Mouse (Mus musculus) myocyte (in vitro differentiated cells): ENCODE data around the gene Drc7. TPM values are rescaled to one million over a fixed set of nuclear protein-coding genes. Genes with fewer than 3 reads are reported as not detected.
A peak's percentile ranks its signal among the peaks of the same experiment; 100 is the strongest.

ENCODE experiments used
- H3K27me3 ChIP-seq: one replicate; pipeline ENCODE4 v1.6.1; 2011; ENCODE audit not compliant: control insufficient read depth, insufficient read depth, insufficient read length
- H3K36me3 ChIP-seq: one replicate; pipeline ENCODE4 v1.6.1; 2011; ENCODE audit not compliant: control insufficient read depth, insufficient read depth
- H3K4me2 ChIP-seq: one replicate; pipeline ENCODE4 v1.6.1; 2011; ENCODE audit warnings: low read depth, control low read depth
- H3K4me3 ChIP-seq: one replicate; pipeline ENCODE4 v1.5.1; 2011; ENCODE audit warnings: mild to moderate bottlenecking, control low read depth, moderate library complexity
- H3K79me2 ChIP-seq: one replicate; pipeline ENCODE4 v1.6.1; 2011; ENCODE audit not compliant: control insufficient read depth, insufficient read depth
- H3ac ChIP-seq: one replicate; pipeline ENCODE4 v1.6.1; 2011; ENCODE audit not compliant: control insufficient read depth, insufficient read length
- CEBPB ChIP-seq: IDR thresholded peaks from 2 replicates; pipeline ENCODE4 v1.6.1; 2011; ENCODE audit warnings: mild to moderate bottlenecking, moderate library complexity; ENCODE audit not compliant: poor library complexity, insufficient read depth, severe bottlenecking
- E2F4 ChIP-seq: IDR thresholded peaks from one replicate; pipeline ENCODE4 v1.6.1; 2011; ENCODE audit warnings: mild to moderate bottlenecking, control low read depth, moderate library complexity; ENCODE audit not compliant: insufficient read depth
- MAX ChIP-seq: IDR thresholded peaks from one replicate; pipeline ENCODE4 v1.6.1; 2011; ENCODE audit warnings: low read depth, mild to moderate bottlenecking, control low read depth
- MYOD1 ChIP-seq, 3 experiments: IDR thresholded peaks; one replicate each; pipeline ENCODE4 v1.6.1; 2011; ENCODE audit warnings: control low read depth in 2 of 3, low read depth in 2 of 3, mild to moderate bottlenecking in 2 of 3, moderate library complexity in 1 of 3; ENCODE audit not compliant: insufficient read length in 2 of 3, control insufficient read depth in 1 of 3
- MYOG ChIP-seq, 3 experiments: IDR thresholded peaks; one replicate each; pipeline ENCODE4 v1.6.1; 2011; ENCODE audit warnings: control low read depth in 2 of 3, low read depth in 2 of 3, mild to moderate bottlenecking in 2 of 3; ENCODE audit not compliant: insufficient read length in 2 of 3, control insufficient read depth in 1 of 3, insufficient read depth in 1 of 3
- POLR2A ChIP-seq: IDR thresholded peaks from one replicate; pipeline ENCODE4 v1.6.1; 2011; ENCODE audit warnings: low read depth, mild to moderate bottlenecking, control low read depth, moderate library complexity; ENCODE audit not compliant: insufficient read length
- POLR2AphosphoS2 ChIP-seq: IDR thresholded peaks from one replicate; pipeline ENCODE4 v1.6.1; 2011; ENCODE audit warnings: low read depth, control low read depth; ENCODE audit not compliant: insufficient read length
- REST ChIP-seq: IDR thresholded peaks from one replicate; pipeline ENCODE4 v1.6.1; 2011; ENCODE audit warnings: mild to moderate bottlenecking, control low read depth, moderate library complexity; ENCODE audit not compliant: insufficient read depth, insufficient read length
- SRF ChIP-seq: IDR thresholded peaks from one replicate; pipeline ENCODE4 v1.6.1; 2011; ENCODE audit warnings: low read depth; ENCODE audit not compliant: control insufficient read depth, insufficient read length
- TCF12 ChIP-seq: IDR thresholded peaks from one replicate; pipeline ENCODE4 v1.6.1; 2011; ENCODE audit warnings: mild to moderate bottlenecking, control low read depth; ENCODE audit not compliant: poor library complexity, insufficient read depth, severe bottlenecking
- TCF3 ChIP-seq: IDR thresholded peaks from one replicate; pipeline ENCODE4 v1.6.1; 2011; ENCODE audit warnings: low read depth, control low read depth; ENCODE audit not compliant: insufficient read length
- USF1 ChIP-seq: IDR thresholded peaks from one replicate; pipeline ENCODE4 v1.6.1; 2011; ENCODE audit warnings: low read depth, mild to moderate bottlenecking, control low read depth, moderate library complexity
- polyA plus RNA-seq: library from polyadenylated mRNA; unstranded; fragments of >200 nt; fragmentation: generic; extraction: Trizol; gene quantifications from one replicate; pipeline ENCODE4 v1.2.1, GENCODE M21; 2012; ENCODE audit warnings: missing spikeins

Drc7 gene
- polyA plus RNA-seq, 1 experiment = 0.02 TPM

DNA sequence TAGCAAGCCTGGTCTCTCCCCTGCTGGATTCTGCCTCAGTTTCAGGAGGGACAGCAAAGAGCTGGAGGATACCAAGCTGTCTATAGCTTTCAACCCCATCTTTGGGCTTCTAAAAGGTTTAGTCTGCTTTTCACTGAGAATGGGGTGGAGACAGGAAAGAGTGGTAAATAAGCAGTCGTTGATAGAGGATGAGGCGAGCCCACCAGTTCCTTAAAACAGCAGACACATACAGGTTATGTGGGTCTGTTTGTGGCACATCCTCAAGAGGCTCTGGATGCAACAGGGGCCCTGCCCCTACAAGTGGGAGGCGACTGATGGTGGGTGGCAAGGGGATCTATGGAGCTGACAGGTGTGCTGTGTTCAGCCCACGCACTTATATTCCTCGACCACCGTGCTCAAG lies 3.8 kb downstream of the Drc7 start:
- TF ChIP-seq CEBPB (no peak), POLR2AphosphoS2 (no peak), SRF (no peak), USF1 (no peak)
- H3K27me3 ChIP-seq = no peaks in the 10 kb centered on the region

DNA sequence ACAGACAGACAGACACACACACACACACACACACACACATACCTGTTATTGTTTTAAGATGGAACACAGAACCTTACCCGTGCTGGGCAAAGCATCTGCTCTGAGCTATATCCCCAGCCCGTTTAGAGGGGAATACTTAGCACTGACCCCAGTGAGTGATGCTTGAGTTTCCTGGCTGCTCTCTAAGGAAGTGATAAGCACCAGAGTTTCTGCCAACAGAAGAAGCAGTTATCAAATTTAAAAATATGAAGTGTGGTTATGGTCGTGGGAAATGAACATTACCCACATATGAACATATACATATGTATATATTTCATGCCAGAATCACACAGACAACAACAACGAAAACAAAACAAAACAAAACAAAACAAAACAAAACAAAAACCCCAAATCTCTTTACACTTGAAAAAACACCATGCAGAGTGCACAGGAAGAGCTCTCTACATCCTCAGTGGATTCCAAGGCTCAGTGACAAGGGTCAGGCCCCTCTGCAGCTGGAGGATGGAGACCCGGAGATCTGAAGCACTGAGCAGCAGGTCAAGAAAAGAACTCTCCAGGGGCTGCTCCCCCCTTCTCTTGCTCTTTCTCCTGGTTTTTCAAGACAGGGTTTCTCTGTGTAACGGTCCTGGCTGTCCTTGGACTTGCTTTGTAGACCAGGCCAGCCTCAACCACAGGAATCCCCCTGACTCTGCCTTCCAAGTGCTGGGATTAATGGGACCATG lies 5.1 kb downstream of the Drc7 start:
- Histone ChIP-seq H3K27me3 (no peaks in the 10 kb centered on the region), H3K4me2 (no peak overlapping the region), H3ac (no peak overlapping the region), H3K36me3 (no peaks in the 10 kb centered on the region), H3K79me2 (no peaks in the 10 kb centered on the region), H3K4me3 (no peak overlapping the region)
- TF ChIP-seq MYOD1 (IDR thresholded peaks at IDR 0.05; ENCODE audit: control insufficient read depth in 1 of 3, insufficient read length in 2 of 3, low read depth in 2 of 3) (no peak), E2F4 (no peak), USF1 (no peak), MAX (no peak), CEBPB (no peak), TCF3 (no peak), POLR2AphosphoS2 (no peak), POLR2A (no peak), REST (no peak)

More for the DNA sequence above, 3.8 kb downstream of the Drc7 start:
- H3ac ChIP-seq = no peak overlapping the region
- no peaks in the 10 kb centered on the region for H3K79me2 ChIP-seq
- no peaks in the 10 kb centered on the region for H3K36me3 ChIP-seq
- H3K4me2 ChIP-seq = no peak overlapping the region
- no peak overlapping the region for H3K4me3 ChIP-seq

- Histone ChIP-seq H3K79me2 (no peaks in the 10 kb centered on the region), H3K4me2 (peak overlapping the region; percentile 46), H3K27me3 (no peaks in the 10 kb centered on the region), H3K4me3 (no peak overlapping the region), H3ac (no peak overlapping the region), H3K36me3 (no peaks in the 10 kb centered on the region)
- TF ChIP-seq POLR2A (no peak), MYOD1 (IDR thresholded peaks at IDR 0.05; ENCODE audit: control insufficient read depth in 1 of 3, insufficient read length in 2 of 3, low read depth in 2 of 3) (no peak), USF1 (no peak), MAX (no peak), TCF12 (no peak)
Measured at GRCm38 (mm10) chr8:95064531-95064930, 9.6 kb downstream of the Drc7 start.

GRCm38 (mm10) chr8:95067582-95067981 lies 12.7 kb downstream of the Drc7 start:
- Histone ChIP-seq H3K4me2 (no peak overlapping the region), H3K36me3 (no peaks in the 10 kb centered on the region), H3ac (no peak overlapping the region), H3K27me3 (no peaks in the 10 kb centered on the region), H3K79me2 (no peaks in the 10 kb centered on the region), H3K4me3 (no peak overlapping the region)
- TF ChIP-seq REST (no peak), POLR2AphosphoS2 (no peak), MYOG (IDR thresholded peaks at IDR 0.05; ENCODE audit: control insufficient read depth in 1 of 3, insufficient read depth in 1 of 3, insufficient read length in 2 of 3, low read depth in 2 of 3) (no peak), MAX (no peak), POLR2A (no peak), TCF3 (no peak), CEBPB (no peak), USF1 (no peak), E2F4 (no peak), MYOD1 (IDR thresholded peaks at IDR 0.05; ENCODE audit: control insufficient read depth in 1 of 3, insufficient read length in 2 of 3, low read depth in 2 of 3) (no peak), SRF (no peak), TCF12 (no peak)

DNA sequence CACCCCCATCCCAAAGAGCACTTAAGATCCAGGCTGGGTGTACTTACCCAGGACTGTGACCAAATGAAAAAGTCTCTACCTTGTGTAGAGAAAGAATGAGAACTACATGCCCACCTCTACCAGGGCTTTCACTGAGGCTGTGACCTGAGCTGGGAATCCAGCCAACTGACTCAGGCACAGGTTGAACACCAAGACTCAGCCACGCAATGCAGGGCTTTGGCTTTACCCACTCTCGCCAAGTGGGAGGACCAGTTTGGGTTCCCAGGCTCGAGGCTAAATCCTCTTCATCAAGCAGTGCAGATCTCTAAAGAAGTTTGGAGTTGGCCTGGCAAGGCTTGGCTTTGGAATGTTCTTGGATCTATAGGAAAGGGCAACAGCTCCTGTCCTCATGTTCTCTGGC lies 20.6 kb downstream of the Drc7 start:
- H3K4me3 ChIP-seq = no peak overlapping the region
- no peak overlapping the region for H3K4me2 ChIP-seq
- no peaks in the 10 kb centered on the region for H3K79me2 ChIP-seq
- no peaks in the 10 kb centered on the region for H3K27me3 ChIP-seq
- TF ChIP-seq USF1 = no peak
- no peak overlapping the region for H3ac ChIP-seq
- H3K36me3 ChIP-seq = no peaks in the 10 kb centered on the region

DNA sequence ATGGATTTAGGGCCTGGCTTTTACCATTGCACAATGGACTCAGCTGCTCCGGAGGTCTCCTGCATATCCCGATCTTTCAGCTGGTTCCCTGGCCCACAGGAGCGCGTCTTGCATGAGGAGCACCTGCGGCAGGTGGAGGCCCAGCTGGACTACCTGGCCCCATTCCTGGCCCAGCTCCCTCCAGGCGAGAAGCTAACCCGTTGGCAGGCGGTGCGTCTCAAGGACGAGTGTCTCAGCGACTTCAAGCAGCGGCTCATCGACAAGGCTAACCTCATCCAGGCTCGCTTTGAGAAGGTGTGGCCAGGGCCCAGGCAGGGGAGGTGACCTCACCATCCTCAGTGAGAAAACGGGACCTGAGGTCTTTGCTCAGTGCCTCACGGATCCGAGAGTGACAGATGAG lies 21.2 kb downstream of the Drc7 start:
- TF ChIP-seq MYOG (IDR thresholded peaks at IDR 0.05; ENCODE audit: control insufficient read depth in 1 of 3, insufficient read depth in 1 of 3, insufficient read length in 2 of 3, low read depth in 2 of 3) (no peak), CEBPB (no peak), USF1 (no peak), POLR2A (no peak), E2F4 (no peak), REST (no peak), TCF3 (no peak), MYOD1 (IDR thresholded peaks at IDR 0.05; ENCODE audit: control insufficient read depth in 1 of 3, insufficient read length in 2 of 3, low read depth in 2 of 3) (no peak)
- no peaks in the 10 kb centered on the region for H3K36me3 ChIP-seq
- no peaks in the 10 kb centered on the region for H3K79me2 ChIP-seq
- H3K4me2 ChIP-seq = no peak overlapping the region
- H3K27me3 ChIP-seq = no peaks in the 10 kb centered on the region
- H3ac ChIP-seq = no peak overlapping the region
- no peak overlapping the region for H3K4me3 ChIP-seq
